Mouse (Mus musculus) erythroblast, embryonic 14.5 days (primary cell): ENCODE measurements around the gene Amigo3. TPM values are rescaled to one million over a fixed set of nuclear protein-coding genes. Genes with fewer than 3 reads are reported as not detected.

Source experiments
- H3K27me3 ChIP-seq: 2 replicates; pipeline ENCODE4 v1.6.1; 2012; ENCODE audit warnings: inconsistent platforms; ENCODE audit not compliant: control insufficient read depth
- H3K36me3 ChIP-seq: 2 replicates; pipeline ENCODE4 v1.6.1; 2012; ENCODE audit warnings: mild to moderate bottlenecking, inconsistent platforms; ENCODE audit not compliant: control insufficient read depth
- H3K4me1 ChIP-seq: 2 replicates; pipeline ENCODE4 v1.6.1; 2012; ENCODE audit warnings: inconsistent platforms; ENCODE audit not compliant: control insufficient read depth
- H3K4me3 ChIP-seq: replicated peaks from 2 replicates; pipeline ENCODE3; 2012; ENCODE audit warnings: moderate library complexity, mild to moderate bottlenecking, inconsistent platforms
- H3K9me3 ChIP-seq: 2 replicates; pipeline ENCODE4 v1.6.1; 2012; ENCODE audit warnings: low read length, inconsistent platforms, mixed read lengths; ENCODE audit not compliant: control insufficient read depth
- GATA1 ChIP-seq: IDR thresholded peaks from 2 replicates; pipeline ENCODE4 v1.6.1; 2012; ENCODE audit warnings: low read length, inconsistent platforms, mixed read lengths
- TAL1 ChIP-seq: IDR thresholded peaks from 3 replicates; pipeline ENCODE4 v1.6.1; 2012; ENCODE audit warnings: low read length, inconsistent platforms, mixed read lengths
- polyA plus RNA-seq: library from polyadenylated mRNA; stranded (reverse); fragments of >175 nt; gene quantifications from 2 replicates; pipeline ENCODE4 v1.2.3, GENCODE M21; 2012

Amigo3 gene
- polyA plus RNA-seq, 1 experiment, result 0.01 TPM

DNA sequence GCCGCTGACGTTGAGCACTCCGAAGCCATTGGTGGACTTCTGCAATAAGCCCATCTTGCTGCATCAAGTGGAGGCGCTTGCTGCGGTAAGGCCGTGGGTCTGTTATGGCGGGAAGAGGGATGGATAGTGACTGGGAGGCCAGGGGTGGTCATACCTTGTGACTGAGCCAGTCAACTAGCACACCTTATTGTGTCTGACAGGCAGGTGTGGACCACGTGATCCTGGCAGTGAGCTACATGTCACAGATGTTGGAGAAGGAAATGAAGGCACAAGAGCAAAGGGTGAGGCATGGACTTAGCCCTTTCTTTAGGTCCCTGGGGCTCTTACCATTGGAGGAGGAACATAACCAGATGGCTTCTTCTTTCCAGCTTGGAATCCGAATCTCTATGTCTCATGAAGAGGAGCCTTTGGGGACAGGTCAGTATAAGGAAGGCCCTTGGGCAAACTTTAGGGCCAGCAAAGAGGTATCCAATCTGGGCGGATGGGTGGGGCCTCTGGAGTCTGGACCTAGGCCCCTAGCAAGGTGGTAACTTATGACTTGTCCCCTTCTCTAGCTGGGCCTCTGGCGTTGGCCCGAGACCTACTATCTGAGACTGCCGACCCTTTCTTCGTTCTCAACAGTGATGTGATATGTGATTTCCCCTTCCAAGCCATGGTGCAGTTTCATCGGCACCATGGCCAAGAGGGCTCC, 3.3 kb upstream of the Amigo3 start:
- Histone ChIP-seq H3K4me1 (peaks cover 89% of the 10 kb centered on the region), H3K36me3 (peaks cover 86% of the 10 kb centered on the region), H3K9me3 (no peaks in the 10 kb centered on the region), H3K4me3 (peak overlapping the region; percentile 73), H3K27me3 (no peaks in the 10 kb centered on the region)
- TF ChIP-seq GATA1 (no peak), TAL1 (no peak)

DNA sequence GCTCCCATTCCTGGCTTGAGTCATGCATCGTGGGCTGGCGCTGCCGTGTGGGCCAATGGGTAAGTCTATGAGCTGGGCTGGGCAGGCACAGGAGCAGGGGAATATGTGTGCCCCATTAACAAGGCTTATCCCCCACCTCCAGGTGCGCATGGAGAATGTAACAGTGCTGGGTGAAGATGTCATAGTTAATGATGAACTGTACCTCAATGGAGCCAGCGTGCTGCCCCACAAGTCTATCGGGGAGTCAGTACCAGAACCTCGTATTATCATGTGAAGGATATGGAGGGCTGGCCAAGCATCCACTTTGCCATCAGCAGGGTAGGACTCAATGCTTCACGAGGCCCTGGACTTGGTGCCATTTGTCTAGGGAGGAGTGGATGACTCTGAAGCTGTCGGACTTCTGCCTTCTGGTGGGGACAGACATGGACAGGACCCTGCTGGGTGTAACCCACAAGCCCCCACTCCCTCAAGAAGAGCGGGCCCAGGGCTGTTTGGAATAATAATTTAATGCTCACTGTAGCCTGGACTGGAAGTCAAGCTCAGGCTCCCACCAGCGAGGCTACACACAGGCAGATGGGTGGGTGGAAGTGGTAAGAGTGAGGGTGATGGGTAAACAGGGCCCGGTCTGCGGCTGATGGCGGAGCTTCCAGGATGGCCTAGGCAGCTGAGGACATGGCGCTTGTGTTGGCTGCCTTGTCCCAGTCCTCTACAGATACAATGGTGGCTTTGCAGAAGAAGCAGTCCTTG, 1.6 kb upstream of the Amigo3 start:
- H3K4me3 ChIP-seq, result no peak overlapping the region
- TF ChIP-seq TAL1 (no peak), GATA1 (no peak)
- no peaks in the 10 kb centered on the region for H3K27me3 ChIP-seq
- H3K4me1 ChIP-seq, result peaks cover 78% of the 10 kb centered on the region
- H3K36me3 ChIP-seq, result peaks cover 86% of the 10 kb centered on the region
- H3K9me3 ChIP-seq, result no peaks in the 10 kb centered on the region

DNA sequence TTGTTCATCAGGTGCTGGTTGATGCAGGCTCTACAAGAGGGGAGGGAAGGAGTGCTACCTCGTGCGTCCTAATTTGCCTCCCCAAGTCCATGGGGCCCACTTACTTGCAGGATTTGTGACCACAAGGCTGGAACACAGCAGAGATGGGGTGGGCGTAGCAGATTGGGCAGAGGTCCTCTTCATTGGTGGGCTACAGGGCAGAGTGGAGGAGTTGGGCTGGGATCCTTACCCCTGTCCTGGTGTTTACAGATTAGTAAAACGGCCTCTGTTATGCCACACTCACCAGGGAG, 1.1 kb upstream of the Amigo3 start:
- no peaks in the 10 kb centered on the region for H3K27me3 ChIP-seq
- peaks cover 86% of the 10 kb centered on the region for H3K36me3 ChIP-seq
- no peak for TF ChIP-seq GATA1
- no peak for TF ChIP-seq TAL1
- no peaks in the 10 kb centered on the region for H3K9me3 ChIP-seq
- H3K4me1 ChIP-seq, result peaks cover 73% of the 10 kb centered on the region
- H3K4me3 ChIP-seq, result no peak overlapping the region

DNA sequence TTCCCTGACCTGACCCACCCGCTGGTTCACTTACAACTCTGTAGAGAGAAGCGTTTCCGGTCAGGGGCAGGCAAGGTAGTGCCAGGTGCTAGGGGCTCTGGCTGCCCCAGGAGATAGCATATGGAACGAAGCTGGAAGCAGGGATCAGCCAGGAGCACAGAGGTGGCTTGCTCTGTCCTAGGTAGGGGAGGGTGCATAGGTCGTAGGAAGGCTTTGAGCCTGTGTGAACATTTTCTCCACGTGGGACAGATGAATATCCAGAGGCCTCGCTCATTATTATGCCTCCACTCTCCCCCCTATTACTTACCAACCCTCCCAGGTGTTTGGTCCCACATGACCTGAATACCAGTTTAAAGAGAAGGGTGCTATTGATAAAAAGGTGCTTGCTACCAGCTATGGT, 548 bp upstream of the Amigo3 start:
- Histone ChIP-seq H3K9me3 (no peaks in the 10 kb centered on the region), H3K4me1 (peaks cover 67% of the 10 kb centered on the region), H3K27me3 (no peaks in the 10 kb centered on the region), H3K4me3 (no peak overlapping the region), H3K36me3 (peaks cover 86% of the 10 kb centered on the region)
- TF ChIP-seq GATA1 (no peak), TAL1 (no peak)

DNA sequence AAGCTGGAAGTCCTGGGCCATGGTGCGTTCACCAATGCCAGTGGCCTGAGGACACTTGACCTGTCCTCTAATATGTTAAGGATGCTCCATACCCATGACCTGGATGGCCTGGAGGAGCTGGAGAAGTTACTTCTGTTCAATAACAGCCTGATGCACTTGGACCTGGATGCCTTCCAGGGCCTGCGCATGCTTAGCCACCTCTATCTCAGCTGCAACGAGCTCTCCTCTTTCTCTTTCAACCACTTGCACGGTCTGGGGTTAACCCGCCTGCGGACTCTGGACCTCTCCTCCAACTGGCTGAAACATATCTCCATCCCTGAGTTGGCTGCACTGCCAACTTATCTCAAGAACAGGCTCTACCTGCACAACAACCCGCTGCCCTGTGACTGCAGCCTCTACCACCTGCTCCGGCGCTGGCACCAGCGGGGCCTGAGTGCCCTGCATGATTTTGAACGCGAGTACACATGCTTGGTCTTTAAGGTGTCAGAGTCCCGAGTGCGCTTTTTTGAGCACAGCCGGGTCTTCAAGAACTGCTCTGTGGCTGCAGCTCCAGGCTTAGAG, 786 bp downstream of the Amigo3 start:
- H3K27me3 ChIP-seq, result no peaks in the 10 kb centered on the region
- H3K4me3 ChIP-seq, result no peak overlapping the region
- H3K36me3 ChIP-seq, result peaks cover 92% of the 10 kb centered on the region
- TF ChIP-seq GATA1, result no peak
- TF ChIP-seq TAL1, result no peak
- H3K9me3 ChIP-seq, result no peaks in the 10 kb centered on the region
- H3K4me1 ChIP-seq, result peaks cover 54% of the 10 kb centered on the region

DNA sequence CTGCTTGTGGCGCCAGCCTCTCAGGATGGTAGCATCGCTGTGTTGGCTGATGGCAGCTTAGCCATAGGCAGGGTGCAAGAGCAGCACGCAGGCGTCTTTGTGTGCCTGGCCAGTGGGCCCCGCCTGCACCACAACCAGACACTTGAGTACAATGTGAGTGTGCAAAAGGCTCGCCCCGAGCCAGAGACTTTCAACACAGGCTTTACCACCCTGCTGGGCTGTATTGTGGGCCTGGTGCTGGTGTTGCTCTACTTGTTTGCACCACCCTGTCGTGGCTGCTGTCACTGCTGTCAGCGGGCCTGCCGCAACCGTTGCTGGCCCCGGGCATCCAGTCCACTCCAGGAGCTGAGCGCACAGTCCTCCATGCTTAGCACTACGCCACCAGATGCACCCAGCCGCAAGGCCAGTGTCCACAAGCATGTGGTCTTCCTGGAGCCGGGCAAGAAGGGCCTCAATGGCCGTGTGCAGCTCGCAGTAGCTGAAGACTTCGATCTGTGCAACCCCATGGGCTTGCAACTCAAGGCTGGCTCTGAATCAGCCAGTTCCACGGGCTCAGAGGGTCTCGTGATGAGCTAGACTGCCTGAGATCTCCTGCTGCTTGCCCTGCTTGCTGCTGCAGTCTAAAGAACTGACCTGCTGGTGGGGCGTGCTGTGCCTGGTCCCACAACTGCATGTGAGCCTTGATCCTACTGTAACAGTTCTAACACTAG, 1.5 kb downstream of the Amigo3 start:
- no peak overlapping the region for H3K4me3 ChIP-seq
- peaks cover 99% of the 10 kb centered on the region for H3K36me3 ChIP-seq
- H3K9me3 ChIP-seq, result no peaks in the 10 kb centered on the region
- H3K27me3 ChIP-seq, result no peaks in the 10 kb centered on the region
- peaks cover 51% of the 10 kb centered on the region for H3K4me1 ChIP-seq
- TF ChIP-seq GATA1 (no peak), TAL1 (no peak)

DNA sequence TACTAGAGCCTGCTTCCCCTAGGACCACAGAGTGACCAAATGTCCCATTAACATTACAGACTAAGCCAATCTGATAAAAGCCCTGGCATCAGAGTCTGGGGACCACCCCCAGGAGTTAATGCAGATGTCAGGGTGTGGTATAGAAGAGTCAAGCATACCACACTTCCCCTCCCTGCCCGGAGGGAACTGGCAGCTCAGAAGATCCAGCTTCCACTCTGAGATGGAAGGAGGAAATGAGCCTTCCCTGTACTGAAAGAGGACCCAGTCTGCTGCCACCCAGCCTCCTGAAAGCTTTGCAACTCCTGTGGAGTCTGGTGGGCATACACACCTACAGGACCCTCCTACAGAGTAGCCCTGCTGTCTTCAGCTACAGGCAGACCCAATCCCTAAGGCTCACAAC, 2.1 kb downstream of the Amigo3 start:
- Histone ChIP-seq H3K4me3 (no peak overlapping the region), H3K9me3 (no peaks in the 10 kb centered on the region), H3K4me1 (peaks cover 47% of the 10 kb centered on the region), H3K36me3 (peaks cover 100% of the 10 kb centered on the region), H3K27me3 (no peaks in the 10 kb centered on the region; the same call in 1 of the 2 replicates)
- TF ChIP-seq GATA1, result no peak
- no peak for TF ChIP-seq TAL1

DNA sequence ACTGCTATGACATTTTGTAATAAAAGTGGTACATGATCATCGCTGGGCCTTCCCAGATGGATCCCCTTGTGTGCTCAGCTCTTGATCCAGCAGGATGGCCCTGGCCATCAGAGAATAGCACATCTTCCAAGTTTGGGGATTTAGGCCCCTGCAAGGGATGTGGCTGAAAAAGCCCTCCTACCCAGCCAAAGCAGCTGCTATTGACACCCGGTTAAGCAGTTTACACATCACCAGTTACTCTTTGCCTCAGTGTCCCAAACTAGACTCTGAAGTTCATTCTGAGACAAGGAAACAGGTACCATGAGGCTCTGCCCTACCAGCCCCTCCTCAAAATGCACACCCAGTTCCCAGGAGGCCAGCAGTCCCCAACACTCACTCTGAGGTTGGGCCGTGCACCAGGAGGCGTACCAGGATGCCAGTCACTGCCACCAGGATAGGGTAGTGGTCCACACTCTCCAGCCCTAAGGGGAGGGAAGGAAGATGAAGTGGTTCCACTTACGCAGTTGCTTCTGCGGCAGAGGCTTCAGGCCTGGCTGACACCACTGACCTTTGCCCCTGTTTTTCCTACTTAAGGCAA, 2.8 kb downstream of the Amigo3 start:
- no peak overlapping the region for H3K4me3 ChIP-seq
- H3K4me1 ChIP-seq, result peaks cover 40% of the 10 kb centered on the region
- H3K9me3 ChIP-seq, result no peaks in the 10 kb centered on the region
- peaks cover 100% of the 10 kb centered on the region for H3K36me3 ChIP-seq
- no peaks in the 10 kb centered on the region; the same call in 1 of the 2 replicates for H3K27me3 ChIP-seq
- no peak for TF ChIP-seq GATA1
